Mouse (Mus musculus) lung, postnatal 14 days (tissue): Measurements from ENCODE around the gene Hcn3.

ENCODE experiments used
- DNase-seq: peaks from one replicate; pipeline ENCODE4 v3.0.0; 2021

Gene Hcn3

DNA sequence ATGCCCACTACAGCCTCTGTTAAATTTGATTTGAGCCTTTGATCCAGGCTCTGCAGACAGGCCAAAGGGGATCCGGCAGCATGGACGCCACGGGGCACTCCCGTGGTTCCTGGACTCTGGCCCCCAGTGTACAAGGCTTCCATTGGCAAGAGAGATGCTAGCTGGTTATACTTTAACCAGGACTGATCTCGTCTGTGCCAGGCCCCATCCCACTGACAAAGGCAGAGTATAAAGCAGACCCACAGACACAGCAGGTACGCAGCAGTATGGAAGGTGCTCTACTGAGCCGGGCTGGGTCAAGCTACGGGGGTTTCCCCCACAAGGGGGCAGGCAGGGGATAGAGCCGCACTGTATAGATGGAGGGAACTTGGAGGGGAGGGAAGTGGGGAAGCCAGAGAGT, 23.6 kb downstream of the Hcn3 start:
- no peak for DNase-seq

DNA sequence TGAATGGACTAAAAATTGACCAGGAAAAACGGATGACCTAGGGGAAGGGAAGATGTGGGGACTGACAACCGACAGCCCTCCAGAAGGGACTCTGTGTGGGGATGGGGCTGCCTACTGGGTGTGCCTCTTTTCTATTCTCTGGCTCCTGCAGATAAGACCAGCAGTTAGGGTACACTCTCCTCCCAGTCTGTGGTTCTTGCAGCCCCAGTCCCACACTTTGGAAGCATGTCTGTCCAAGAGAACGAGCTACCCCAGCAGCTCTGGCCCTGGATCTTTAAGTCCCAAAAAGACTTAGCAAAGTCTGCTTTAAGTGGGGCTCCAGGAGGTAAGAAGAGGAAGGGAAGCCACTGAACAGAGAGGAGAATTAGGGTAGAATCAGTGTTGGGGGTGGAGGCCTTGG, 24.0 kb downstream of the Hcn3 start, which contains the start of gene Pklr:
TSS of gene Pklr (plus strand) at position 185 of the 400 bp plus-strand sequence.
- DNase-seq = no peak

DNA sequence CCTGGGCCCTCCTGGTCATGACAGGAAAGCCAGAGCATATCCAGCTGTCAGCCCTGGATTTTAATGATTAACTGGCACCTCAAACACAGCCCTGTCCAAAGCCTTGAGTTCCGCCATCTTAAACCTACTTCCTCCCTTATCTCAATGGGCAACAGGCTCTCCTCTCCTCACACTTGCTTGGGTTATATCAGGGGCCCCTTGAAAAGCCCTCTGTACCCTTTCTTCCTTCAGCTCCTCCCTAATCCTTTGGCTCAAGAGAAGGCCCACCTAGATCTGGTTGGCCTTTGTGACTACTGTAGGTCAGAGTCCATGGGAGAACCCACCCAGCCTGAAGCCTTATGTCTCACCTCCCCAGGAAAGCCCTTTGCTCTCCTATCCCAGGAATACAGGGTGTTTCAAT, 26.2 kb downstream of the Hcn3 start:
- DNase-seq = no peak

DNA sequence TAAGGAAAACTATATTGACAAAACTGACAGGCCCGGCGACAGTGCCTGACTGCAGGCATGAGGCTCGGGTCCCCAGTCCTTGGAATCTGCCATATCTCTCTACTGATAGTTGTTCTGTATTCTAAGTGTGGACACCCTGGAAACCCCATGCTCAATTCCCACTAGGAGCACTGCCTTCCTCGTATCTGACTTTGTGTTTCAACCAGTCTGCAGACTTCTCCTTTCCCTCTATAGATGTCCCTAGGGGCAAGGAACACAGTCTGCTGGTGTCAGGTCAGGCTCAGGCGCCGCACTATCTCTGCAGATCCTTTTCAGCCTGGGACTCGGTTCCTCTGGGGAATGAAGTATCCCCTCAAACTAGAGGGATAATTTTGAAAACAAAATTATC, 26.9 kb downstream of the Hcn3 start:
- no peak for DNase-seq

DNA sequence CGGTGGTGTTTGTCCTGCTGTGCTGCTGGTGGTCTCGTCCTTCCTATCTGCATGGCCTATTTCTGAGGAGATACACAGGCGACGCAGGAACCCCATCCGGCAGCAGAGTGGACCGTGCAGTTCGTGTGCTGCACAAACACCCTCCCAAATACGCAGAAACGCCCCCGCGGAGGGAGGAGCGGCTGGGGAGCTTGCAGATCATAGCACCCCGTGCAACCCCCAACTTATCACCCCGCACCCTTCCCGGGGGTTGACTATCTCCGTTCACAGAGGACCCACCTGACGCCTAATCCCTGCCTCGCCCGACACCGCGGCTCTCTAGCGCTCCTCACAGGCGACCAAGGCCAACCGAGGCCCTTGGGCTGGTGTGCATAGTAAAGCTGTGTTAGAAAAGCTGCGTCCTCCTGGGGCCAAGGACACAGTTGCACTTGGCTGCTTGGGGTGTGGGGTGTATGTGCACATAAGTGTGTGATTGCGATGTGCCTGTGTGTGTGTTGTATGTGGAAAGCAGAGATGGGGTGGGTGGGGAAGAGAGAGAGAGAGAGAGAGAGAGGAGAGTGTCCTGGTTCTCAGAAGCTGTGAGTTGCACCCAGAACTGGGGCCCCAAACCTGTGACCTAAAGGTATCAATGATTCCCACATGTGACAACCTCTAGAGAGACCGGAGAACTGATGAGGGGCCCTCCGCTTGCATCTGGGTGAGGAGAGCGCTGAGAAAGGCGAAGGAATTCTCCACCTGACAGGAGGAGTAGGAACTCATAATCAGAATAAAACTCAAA, 27.5 kb downstream of the Hcn3 start:
- DNase-seq = peak; percentile 12

DNA sequence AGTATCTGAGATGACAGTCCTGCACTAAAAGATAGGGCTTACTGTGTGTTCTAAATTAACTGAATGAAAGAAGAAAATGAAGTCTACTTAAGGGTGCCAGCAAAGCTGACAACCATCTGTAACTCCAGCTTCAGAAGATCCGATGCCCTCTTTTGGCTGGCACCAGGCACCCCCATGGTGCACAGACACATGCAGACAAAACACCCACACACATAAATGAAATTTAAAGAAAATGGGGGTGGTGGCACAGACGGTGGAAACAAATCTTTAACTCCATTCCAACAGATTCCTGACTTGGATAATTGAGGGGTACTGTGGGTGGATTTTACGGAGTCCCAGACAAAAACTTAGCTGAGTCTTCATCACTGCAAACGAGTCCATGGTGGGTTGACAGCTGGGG, 28.2 kb downstream of the Hcn3 start:
- no peak for DNase-seq

DNA sequence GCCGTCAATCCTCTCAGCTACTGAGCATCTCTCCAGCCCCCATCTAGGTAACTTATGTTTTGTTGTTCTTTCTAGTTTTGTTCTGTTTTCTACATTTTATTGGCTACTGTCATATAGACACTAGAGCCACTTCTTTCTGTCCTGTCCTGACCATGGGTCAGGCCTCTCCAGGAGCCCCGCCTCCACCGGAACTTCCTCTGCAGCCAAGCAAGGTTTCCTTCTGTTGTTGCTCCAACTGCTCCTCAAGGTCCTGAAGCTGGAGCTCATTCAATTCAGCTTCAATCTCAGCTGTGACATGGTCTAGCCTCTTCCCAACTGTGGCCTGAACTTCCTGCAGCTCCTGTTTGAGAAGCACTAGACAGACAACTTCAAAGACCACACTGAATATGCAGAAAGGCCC, 30.1 kb downstream of the Hcn3 start:
- DNase-seq = no peak

DNA sequence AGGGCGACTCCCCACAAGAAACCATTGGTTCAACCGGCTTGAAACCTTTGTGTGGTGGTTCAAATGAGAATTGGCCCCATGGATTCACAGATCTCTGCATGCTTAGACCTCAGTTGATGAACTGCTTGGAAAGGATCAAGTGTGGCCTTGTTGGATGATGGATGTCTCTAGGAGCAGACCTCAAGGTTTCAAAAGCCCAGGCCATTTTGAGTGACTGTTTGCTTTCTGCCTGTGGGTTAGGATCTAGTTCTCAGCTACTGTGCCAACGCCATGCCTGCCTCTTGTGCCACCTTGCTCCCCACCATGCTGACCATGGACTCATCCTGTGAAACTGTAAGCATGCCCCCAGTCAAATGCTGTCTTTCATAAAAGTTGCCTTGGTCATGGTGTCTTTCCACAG, 34.0 kb downstream of the Hcn3 start:
- DNase-seq = no peak

DNA sequence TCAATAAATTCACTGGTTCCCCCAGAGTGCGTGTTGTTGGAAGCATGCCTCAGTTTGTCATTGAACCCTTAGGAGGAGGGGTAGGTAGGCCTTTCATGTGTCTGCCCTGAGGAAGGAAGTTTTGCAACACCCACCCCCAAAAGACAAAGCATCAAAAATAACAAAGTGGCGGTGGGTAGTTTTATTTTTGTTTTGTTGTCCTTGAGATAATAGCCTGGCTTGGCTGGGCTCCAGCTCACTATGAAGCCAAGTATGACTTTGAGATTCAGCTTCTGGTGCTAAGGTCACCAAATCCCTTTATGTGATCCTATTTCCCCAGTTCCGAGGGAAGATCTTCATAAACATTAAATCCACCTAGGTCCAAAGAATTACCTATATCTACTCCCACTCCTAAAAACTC, 35.8 kb downstream of the Hcn3 start:
- peak; percentile 33 for DNase-seq

DNA sequence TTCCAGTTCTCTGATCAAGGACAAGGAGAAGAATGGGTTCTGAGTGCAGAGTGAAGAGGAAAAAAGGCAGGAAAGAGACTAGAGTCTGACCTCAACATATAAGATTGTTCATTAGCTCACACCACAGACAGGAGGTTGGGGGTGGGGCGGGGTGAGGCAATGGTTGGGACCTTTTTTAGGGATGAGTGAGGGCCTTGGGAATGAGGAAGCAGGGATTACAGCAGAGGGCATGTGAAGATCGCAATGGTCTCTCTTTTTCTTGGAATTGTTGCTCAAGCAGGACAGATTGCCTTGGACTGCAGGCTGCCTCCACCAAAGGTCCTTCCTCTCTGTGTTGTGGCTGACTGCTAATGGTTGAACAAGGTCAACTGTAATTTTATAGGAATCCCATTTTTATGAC, 36.7 kb downstream of the Hcn3 start:
- peak; percentile 28 for DNase-seq

DNA sequence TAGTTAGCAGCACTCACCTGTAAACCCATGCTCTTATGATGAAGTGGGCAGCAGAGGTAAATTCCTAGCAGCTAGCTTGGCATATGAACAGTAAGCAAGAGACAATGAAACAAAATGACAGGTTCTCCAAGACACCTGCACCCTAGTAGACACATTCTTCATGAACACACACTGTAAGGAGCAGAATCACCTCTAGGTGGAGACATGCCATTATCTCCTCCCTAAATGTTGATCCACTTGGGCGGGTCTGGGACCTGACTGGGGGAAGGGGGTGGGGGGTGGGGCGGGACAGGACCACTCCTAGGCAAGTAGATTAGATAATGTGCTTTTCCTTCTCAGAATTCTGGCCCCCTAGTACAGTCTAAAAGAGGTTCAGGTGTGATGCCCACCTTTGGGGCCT, 44.5 kb downstream of the Hcn3 start:
- peak; percentile 23 for DNase-seq

DNA sequence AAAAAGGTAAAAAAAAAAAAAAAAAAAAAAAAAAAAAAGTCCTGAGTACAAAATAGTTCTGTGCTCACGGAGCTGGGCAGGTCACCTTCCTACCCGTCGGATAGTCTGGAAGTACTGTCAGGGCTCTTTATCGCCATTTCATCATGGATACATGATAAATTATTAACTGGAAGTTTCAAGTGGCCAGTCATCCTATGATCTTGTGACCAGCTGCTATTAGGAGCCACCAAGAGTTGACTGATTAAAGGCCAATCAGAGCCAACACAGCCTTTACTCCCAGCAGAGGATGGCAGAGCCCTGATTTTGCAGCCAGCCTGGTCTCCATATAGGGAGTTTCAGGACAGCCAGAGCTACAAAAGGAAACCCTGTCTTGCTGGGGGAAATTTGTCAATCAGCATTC, 46.9 kb downstream of the Hcn3 start:
- no peak for DNase-seq

DNA sequence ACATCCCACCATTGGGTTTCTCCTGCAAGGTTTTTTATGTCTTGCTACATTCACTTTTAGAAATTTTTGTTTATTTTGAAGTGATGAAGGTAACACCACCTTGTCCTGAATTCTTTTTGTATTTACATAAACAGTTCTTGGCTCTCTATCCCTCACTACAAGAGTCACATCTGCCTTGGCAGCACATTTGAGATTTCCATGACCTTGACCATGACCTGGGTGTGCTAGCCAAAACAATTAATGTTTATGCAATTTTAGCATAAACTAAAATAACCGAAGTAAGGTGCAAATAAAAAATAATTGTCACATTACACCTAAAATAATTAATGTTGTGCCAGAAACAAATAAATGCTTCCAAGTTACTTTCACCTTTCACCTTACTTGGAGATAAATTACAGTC, 51.9 kb downstream of the Hcn3 start:
- DNase-seq = no peak

DNA sequence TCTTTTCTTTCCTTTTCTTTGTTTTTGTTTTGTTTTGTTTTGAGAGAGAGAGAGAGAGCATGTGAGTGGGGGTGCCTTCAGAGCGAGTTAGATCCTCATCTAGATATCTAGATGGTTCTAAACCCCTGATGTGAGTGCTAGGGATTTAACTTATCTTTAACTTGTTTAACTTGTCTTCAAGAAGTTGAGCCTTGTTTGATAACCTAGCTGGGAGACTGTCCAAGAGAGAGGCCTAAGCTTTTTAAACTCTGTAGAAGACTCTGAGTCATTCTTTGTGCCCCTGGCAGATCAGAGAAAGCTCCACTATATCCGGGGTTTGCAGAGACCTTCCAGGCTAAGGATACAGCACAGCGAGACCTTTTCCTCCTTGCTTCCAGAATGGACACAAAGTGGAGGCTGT, 52.5 kb downstream of the Hcn3 start:
- no peak for DNase-seq

DNA sequence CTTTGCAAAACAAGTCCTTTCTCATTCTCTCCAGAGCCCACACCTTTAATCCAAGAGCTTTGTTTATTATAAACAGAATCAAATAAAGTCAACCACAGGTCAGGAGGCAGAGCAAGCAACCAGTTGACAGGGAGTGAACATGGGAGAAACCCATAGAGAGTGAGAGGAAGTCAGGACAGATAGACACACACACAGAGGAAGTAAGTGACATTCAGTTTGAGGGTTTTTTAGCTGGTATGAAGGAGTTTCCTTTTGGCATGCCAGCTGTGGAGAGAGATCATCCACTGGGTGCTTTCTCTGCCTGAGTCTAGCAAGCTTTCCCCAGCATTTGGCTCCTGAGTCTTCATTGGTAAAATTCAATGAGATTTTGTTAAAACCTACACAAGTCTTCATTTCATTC, 53.1 kb downstream of the Hcn3 start:
- no peak for DNase-seq

DNA sequence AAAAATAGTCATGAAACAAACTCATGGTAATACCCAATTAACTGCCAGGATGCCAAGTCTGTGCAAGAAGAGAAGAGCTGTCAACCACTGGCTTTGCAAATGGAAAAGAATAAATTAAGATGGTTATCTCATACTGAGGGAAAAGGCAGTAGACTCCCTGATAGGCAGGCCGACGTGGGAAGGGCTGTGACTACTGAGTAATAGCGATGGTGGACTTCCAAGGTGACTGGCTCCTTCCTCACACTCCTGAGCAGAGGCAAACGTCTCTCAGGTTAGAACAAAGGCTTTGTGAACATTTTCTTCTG, 56.8 kb downstream of the Hcn3 start:
- no peak for DNase-seq

DNA sequence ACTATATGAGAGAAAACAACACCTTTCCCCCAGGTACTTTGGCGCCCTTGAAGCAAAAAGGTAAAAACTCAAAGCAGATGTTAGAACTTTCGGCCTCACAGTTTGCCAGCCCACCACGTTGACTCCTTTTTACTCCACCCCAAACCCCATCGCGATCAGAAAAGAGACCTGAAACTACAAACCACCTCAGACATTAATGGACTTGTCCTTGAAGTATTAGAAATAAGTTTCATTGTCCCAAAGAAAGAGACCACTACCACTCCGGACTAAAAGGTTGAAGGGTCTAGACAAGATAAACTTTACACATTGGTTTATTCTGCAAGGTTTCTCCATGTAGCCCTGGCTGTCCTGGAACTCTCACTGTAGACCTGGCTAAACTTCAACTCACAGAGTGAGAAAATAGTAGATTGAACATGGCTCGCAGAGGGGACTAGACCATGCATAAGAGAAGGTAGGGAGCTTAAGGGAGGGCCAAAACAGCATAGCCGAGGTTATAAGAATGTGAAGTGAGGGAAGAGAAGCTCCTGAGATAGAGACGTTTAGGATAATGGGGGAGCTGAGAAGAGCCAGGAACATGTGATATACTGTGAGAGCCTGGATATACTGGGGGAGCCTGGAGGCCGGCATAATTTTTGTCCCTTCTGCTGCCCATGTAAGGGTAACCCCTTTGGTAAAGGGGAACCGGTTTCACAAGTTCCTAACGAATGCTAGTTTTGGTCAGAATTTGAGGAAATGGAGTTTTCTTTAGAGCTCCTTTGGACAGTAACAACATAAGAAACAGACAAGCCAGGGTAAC, 57.3 kb downstream of the Hcn3 start:
- no peak for DNase-seq

DNA sequence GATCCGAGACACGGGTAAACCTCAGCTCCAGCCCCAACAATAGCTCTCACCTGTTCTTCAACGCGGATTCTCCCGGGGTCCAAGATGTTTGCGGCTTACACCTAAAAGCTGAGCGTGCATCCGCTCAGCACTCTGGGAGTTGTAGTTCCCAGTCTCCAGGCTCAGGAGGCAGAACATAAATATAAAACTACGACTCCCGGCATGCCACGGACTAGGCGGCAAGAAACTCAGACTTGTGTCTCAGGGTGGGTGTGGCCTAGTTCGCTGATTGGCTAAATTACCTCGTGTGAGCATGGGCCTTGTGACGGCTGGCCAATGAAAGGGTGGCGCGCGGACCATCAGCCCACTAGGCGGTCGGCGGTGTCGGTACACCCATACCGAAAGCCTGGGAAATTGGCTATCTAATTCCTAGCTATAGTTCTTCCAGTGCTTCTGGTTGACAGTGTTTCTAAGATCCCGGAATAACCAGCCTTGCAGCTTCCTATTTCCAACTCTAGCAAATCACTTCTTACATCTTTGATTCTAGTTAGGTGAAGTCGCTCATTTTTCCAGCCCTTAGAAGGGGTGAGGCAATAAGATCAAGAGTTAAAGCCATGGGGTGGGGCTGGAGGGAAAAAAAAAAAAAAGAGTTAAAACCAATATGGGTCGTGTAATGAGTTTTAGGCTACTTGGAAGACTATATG, 58.0 kb downstream of the Hcn3 start, which contains the start of gene Fdps:
TSS of gene Fdps (minus strand) at position 148 of the 683 bp plus-strand sequence.
- DNase-seq = peak; percentile 93

DNA sequence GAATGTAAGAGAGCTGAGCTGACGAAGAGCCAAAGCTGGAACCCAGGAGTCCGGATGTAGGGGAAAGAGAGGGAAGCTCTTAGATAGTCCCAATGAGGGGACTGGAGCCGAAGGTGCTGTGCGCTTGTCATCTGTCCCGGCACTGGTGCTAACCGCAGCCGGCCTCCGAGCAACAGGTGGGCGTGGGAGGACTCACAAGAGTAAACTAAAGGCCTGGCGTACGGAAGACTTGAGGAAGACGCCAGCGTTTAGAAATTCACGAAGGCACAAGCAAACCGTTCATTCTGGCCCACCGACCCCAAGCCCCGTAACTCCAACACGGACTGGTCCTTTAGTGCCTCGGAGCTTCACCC, 58.6 kb downstream of the Hcn3 start:
- no peak for DNase-seq

DNA sequence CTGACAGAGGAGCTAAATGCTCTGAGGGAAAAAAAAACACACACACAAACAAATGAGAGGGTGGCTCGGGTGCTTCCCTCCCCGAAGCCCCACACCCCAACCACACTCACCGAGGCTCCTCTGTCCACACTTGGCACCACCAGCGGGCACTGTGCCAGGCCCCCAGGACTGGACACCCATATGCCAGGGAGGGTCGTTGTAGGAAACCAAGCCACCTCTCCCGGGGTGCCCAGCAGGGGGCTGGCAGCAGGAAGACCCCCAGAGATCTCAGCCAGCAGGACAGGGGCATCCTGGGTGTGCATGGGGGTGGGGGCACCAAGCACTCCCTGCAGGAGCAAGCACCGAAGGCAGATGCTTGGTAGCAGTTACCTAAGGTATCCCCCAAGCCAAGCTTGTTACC, 59.2 kb downstream of the Hcn3 start, which contains the start of gene Gm43738:
TSS of gene Gm43738 (minus strand) at position 289 of the 400 bp plus-strand sequence.
- DNase-seq = no peak
